In the genomic region with DNA sequence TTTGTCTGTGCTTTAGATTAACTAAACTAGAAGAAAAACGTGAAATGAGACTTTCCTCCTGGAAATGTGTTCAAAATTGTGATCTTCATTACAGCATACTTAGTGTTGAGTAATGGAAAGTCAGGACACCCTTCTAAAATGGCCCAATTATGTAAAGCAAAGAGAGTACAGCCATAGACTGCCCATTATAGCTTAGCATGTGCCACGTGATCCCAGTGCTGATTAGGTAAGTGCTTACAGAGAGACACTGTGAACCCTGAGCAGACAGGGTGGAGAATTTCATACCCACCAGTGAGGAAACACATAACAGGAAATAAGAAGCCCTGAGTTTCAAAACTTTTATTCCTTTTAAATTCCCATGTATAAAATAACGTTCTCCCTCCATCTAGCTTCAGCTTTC, we compare ENCODE assay signal across 13 mouse cellular contexts.
"Had no signal": no experiment of that assay in that cellular context is flagged by ENCODE, and none has a peak within 500 bp of the region (broad histone marks: within the 10 kb centered on the region; RNA-seq: fewer than 3 reads in every experiment).

No protein-coding gene starts in this region.

- H3K9ac ChIP-seq: kidney, embryonic 15.5 days; liver, embryonic 14.5 days; lung, embryonic 14.5 days; midbrain, embryonic 13.5 days; neural tube, embryonic 15.5 days had no signal

- DNase-seq: kidney, adult 2 months; kidney, postnatal 14 days; lung, embryonic 14.5 days; thymus, adult 18-20 months; thymus, postnatal 25 days had no signal

- H3K4me2 ChIP-seq: kidney, embryonic 15.5 days; lung, embryonic 14.5 days; midbrain, embryonic 13.5 days; neural tube, embryonic 15.5 days had no signal

- H3K4me1 ChIP-seq: kidney, embryonic 15.5 days; midbrain, embryonic 13.5 days; neural tube, embryonic 15.5 days had no signal

- H3K36me3 ChIP-seq: kidney, embryonic 15.5 days; midbrain, embryonic 13.5 days; neural tube, embryonic 15.5 days had no signal

- H3K4me3 ChIP-seq: kidney, embryonic 15.5 days; left cerebral cortex, adult 2 months; midbrain, embryonic 13.5 days; myocyte; neural tube, embryonic 15.5 days had no signal

- H3K9me3 ChIP-seq: kidney, embryonic 15.5 days; midbrain, embryonic 13.5 days; neural tube, embryonic 15.5 days had no signal

- ATAC-seq: intestine, embryonic 16.5 days; midbrain, embryonic 13.5 days had no signal

- H3K27ac ChIP-seq: kidney, embryonic 15.5 days; left cerebral cortex, adult 2 months; liver, embryonic 14.5 days; macrophage; midbrain, embryonic 13.5 days; neural tube, embryonic 15.5 days had no signal

- H3K27me3 ChIP-seq: kidney, embryonic 15.5 days; midbrain, embryonic 13.5 days; neural tube, embryonic 15.5 days had no signal
